Mouse (Mus musculus) lung, adult 2 months (tissue): ENCODE results near the gene Hoxb5.

Experiments used
- CTCF ChIP-seq: fragments of 200-500 bp; IDR thresholded peaks from 2 replicates; pipeline ENCODE4 v1.5.1; 2011; ENCODE audit warnings: mild to moderate bottlenecking, low read length, control low read depth; ENCODE audit not compliant: insufficient read depth
- POLR2A ChIP-seq: fragments of 200-500 bp; IDR thresholded peaks from 2 replicates; pipeline ENCODE4 v1.6.1; 2011; ENCODE audit warnings: low read depth, mild to moderate bottlenecking, control low read depth, low read length, borderline replicate concordance; ENCODE audit errors: extremely low read depth

GRCm38 (mm10) chr11:96299781-96300180, 3.4 kb upstream of the Hoxb5 start:
- TF ChIP-seq CTCF (no peak), POLR2A (no peak)
